Mouse (Mus musculus): ENCODE data around the gene Adap1.

- TF ChIP-seq CTCF (IDR thresholded peaks at IDR 0.05) (no peak), EP300 (IDR thresholded peaks at IDR 0.05) (no peak)
Observed at GRCm38 (mm10) chr5:139338403-139338802, 13.0 kb upstream of the Adap1 start.
